Mouse (Mus musculus): ENCODE data around the gene Ncaph2.

Gene Ncaph2

DNA sequence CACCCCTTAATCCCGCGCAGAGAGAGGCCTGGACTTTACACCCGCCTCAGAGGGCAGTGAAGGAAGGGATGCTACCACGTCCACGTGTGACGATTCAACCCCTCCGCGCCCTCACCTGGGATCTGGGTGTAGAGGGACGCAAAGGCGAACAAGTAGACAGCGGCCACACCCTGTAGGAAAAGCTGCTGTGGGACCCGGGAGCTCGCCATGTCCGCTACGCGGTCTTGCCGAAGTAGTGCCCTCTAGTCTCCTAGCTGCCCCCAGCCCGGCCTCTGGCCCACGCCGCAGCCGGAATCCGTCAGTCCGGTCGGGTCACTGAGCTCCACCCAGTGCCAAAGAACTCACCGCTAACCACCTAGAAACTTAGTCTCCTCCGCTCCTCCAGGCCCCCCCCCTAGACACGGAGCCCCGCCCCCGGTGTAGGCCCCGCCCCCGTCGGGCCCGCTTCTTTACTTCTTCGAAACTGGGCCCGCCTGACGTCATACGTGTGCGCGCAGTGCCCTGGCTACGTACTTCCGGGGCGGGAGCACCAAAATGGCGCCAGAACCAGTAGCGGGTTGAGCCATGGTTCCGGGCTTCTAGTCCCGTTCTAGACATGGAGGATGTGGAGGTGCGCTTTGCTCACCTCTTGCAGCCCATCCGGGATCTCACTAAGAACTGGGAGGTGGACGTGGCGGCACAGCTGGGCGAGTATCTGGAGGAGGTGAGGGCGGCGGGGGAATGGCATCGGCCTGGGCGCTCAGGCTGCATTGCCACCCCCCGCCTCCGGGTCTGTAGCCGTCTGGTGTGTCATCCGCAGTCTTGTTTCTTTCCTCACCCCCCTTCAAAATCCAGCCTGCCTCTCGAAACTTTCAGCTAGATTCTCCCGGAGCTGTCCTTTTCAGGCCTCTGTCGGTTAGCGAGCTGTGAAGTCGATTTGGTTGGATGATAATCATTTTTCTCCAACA, at the start of gene Ncaph2, which contains the start of gene Lmf2:
TSS of gene Ncaph2 (plus strand) at position 479 of the 947 bp plus-strand sequence.
TSS of gene Lmf2 (minus strand) at position 419 of the 947 bp plus-strand sequence.
- TF ChIP-seq GATA4 (IDR thresholded peaks at IDR 0.05; ENCODE audit: insufficient replicate concordance, low read length) = no peak

DNA sequence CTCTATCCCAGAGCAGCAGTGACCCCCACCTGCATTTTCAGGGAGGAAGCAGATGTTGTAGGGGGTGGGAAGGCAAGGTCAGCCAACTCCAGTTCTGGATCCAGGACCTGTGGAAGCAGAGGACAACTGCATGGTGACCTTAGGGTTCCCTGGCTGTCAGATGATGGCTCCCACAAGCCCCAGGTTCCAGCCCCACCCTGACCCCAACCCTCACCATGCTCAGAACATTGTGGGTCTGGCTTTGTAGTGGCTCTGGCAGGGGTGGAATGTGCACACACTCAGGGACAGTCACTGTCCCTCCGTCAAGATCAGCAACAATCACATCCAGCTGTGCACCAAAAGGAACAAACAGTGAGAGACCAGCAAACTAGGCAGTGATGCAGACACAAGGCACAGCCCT, 49.6 kb upstream of the Ncaph2 start:
- TF ChIP-seq GATA4 (IDR thresholded peaks at IDR 0.05; ENCODE audit: insufficient replicate concordance, low read length) = no peak

DNA sequence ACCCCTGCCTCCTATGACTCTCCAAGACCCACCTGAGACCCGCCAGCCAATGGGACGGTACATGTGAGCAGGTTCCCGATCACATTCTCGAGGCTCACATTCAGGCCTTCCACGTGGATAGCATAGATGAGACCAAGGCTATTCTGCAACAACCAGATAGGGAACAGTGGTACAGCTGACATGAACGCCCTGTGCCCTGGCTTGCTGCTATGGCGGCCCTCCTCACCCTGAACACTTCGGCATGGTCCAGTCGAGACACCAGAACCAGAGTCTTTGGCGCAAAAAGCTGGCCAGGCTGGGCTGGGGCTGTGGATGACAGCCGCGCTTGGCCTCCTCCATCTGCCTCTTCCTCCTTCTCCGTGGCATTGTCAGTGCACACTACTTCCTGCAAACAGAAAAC, 48.1 kb upstream of the Ncaph2 start:
- TF ChIP-seq GATA4 (IDR thresholded peaks at IDR 0.05; ENCODE audit: insufficient replicate concordance, low read length) = no peak

DNA sequence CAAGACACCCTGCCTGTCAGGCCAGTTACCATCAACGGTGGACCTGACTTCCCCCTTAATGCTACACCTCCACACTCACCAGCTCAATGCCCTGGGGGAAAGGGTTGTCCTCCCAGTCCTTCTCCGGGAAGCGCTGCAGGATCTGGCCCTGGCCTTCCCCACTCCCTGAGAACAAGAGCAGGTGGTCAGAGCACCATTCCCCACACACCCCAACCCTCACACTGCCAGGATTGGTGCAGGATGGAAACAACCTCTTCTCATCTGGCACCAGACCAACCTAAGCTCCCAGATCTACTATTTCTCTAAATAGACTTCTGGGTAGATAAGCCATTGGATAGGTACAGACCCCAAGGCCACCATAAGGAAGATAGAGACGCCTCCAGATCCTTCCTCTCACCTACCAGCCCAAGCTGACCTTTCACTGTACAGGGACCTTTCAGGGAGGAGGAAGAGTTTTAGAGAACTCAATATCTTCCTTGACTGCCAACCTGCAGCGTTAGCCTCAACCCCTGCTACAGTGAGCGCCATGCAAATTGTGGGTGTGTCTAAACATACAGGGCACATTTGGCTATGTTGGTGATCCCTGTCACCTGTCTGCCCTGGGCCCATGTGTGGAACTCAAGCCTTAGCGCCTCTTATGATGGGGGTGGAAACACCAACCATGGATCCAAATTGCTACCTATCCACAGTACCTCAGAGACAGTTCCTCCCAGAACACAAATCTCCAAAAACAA, 46.9 kb upstream of the Ncaph2 start:
- no peak for TF ChIP-seq GATA4 (IDR thresholded peaks at IDR 0.05; ENCODE audit: insufficient replicate concordance, low read length)

DNA sequence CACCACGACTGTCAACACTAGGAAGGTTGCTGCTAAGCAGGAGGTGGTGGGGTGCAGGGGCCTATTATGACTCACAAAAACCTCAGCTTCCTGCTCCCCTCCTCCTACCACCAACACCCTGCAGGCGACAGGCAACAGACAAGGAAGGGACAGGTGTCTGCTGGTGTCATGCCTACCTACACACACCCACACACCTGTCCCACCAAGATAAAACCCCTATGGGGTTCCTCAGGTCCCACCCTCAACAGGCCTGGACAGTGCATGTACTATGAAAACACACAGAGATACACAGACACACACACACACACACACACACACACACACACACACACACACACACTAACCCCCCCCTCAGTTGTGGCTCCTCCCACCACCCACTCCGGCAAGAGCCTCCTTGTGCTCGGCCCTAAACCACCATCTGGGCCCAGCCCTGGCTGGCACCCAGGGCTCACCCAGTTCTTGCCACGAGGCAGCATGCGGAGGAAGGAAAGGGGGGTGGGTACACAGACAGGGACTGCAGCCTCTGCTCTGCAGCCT, 45.5 kb upstream of the Ncaph2 start:
- TF ChIP-seq GATA4 (IDR thresholded peaks at IDR 0.05; ENCODE audit: insufficient replicate concordance, low read length) = no peak

DNA sequence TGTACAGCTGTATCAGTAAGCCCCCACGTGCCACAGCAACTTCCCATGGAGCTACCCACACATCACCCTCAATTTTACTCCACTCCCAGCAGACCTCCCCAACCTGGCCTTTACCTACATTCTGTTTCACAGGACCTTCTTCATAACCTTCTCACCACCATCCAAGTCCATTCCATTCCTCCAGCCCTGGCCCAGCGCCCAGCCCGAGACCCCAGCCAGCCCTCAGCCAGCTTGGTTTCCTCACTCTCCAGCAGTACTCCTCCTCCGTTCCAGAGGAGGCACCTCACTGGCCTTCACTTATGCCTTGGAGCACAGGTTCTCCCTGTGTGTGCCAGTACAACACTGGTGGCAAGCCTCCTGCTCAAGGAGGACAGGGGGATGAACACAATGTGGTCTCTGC, 42.2 kb upstream of the Ncaph2 start:
- no peak for TF ChIP-seq GATA4 (IDR thresholded peaks at IDR 0.05; ENCODE audit: insufficient replicate concordance, low read length)

DNA sequence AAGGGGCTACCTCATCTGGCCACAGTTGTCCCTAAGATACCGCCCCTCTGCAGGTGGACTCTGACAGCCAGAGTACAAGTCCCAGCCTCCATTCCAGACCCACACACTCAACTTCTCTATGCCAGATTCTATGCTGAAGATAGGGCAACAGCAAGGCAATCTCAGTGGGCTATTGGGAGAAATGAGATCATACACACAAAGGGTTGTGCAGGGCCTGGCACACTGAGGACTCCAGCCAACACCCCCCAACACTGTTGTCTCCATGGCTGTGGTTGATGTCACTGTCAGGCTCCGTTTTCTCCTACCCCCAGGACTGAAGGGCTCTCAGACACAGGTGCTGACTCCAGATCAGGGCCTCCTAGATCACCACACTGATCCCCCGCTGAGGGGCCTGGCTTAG, 41.4 kb upstream of the Ncaph2 start:
- TF ChIP-seq GATA4 (IDR thresholded peaks at IDR 0.05; ENCODE audit: insufficient replicate concordance, low read length) = no peak

DNA sequence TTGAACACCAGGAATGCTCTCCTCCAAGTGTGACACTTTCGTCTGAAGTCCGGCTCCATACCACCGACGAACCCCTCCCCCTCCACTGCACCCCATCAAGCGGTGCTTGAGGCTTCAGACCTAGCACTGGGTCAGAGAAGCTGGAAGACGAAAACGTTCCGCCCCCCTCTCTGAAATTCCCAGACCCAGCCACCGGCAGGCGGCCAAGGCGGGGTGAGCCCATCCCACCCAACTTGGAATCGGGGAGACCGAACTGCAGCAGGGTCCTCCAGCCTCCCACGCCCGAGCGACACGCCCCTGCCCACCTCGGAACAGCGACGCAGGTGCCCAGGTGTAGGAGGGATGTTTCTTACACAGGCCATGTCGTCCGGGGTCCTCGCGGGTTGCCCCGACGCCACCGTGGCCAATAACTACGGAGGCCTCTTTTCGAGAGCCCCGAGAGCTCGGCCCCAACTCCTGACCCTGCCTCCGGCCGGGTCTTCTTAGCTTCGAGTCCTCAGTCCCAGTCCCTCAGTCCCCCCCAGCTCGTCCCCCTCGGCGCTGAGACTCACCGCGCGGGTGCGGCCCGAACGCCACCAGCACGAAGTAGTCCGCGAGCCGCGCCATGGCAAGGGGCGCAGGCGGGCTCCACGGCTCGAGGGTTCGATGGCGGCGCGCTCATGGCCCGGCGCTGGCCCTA, 40.9 kb upstream of the Ncaph2 start:
- TF ChIP-seq GATA4 (IDR thresholded peaks at IDR 0.05; ENCODE audit: insufficient replicate concordance, low read length) = no peak

DNA sequence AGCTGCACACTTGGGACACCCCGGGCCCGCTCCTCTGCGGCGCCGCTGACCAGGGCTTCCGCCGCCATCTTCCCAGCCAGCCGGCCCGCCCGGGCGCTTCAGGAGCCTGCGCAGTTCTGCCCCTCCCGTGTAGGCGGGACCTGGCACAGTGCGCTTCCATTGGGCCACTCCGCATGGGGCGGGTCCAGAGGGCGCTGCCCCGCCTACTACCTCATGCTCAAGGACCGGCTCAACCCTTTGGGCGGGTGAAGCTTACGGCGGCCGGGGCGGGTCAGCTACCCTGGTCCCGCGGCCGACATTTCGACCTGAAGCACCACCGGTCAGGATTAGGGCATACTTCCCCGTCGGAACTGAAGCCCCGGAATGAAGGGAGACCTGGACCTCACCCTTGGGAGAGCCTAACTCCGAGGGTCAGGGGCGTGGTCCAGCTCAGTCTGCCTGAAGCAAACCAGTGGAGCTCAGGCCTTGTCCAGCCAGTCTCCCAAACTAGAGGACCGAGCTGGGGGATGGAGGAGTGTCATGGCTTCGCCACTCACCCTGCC, 40.3 kb upstream of the Ncaph2 start, which contains the start of gene Sbf1:
TSS of gene Sbf1 (minus strand) at position 122 of the 542 bp plus-strand sequence.
- TF ChIP-seq GATA4 (IDR thresholded peaks at IDR 0.05; ENCODE audit: insufficient replicate concordance, low read length) = no peak; the same call in 1 of the 2 replicates

DNA sequence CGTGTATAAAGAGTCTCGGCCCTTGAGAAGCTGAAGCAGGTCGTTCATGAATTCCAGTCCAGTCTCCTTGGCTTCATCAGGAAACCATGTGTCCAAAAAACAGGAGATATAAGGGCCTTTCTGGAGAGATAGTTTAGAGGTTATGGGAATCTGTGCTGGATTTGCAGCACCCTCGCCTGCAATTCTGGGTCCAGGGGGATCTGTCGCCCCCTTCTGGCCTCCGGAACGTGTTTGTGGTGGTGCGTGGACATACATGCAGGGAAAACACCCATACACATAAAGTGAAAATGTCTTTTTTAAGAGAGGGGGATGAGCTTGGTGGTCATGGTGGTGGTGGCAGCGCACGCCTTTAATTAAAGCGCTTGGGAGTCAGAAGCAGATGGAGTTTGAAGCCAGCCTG, 39.4 kb upstream of the Ncaph2 start:
- no peak for TF ChIP-seq GATA4 (IDR thresholded peaks at IDR 0.05; ENCODE audit: insufficient replicate concordance, low read length)

DNA sequence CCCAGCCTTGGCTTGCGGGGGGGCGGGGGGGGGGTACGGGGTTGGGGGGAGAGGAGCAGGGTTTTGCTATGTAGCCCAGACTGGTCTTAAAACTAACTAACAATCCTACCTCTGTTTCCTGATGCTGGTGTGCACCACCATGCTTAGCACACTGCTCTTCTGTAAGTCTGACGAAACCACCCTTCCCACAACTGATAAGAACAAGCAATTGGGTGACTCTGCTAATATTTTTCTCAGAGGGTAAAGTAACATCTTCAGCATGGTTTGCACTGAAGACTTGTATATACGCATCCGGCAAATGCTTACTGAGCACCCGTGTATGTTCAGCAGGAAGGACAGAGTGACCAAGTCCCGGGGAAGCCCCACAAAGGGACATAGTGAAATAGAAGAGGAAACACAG, 34.3 kb upstream of the Ncaph2 start:
- no peak for TF ChIP-seq GATA4 (IDR thresholded peaks at IDR 0.05; ENCODE audit: insufficient replicate concordance, low read length)

DNA sequence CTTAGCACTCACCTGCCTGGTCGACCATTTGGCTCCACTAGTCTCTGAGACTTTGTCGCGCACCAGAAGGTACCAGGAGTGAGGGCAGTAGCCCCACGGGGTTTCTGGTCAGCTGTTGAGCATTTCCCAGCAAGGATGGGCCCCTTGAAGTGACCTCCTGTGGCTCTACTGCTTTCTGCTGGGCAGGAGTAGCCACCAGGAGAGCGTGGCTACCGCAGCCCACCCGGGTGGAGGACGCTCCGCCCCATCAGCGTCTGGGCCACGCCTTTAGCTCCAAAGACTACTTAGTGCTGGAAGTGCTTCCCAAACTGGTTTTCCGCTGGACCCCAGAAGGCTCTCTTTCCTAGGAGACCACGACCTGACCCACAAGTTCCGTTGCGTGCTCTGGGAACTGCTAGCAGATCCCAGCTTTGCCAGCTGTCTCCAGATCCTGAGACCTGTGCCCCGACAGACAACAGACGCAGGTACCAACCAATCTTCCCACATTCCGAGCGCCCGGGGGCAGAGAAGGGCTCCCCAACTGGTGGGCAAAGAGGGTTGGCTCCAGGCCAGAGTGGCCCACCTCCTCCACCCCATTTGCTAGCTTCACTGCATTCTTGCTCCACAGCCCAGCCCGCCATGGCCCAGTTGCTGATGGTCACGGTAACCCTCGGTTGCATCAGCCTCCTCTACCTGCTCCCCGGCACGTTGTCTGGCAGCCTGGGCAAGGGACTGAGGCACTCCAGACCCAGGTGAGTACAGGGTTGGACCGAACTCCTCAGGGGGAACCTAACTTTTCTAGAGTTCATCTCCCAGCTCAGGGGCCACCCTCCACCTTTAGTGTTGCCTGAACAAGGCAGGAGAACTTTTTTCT, 32.6 kb upstream of the Ncaph2 start, which contains the start of gene Adm2:
TSS of gene Adm2 (plus strand) at position 51 of the 853 bp plus-strand sequence.
- TF ChIP-seq GATA4 (IDR thresholded peaks at IDR 0.05; ENCODE audit: insufficient replicate concordance, low read length) = no peak

DNA sequence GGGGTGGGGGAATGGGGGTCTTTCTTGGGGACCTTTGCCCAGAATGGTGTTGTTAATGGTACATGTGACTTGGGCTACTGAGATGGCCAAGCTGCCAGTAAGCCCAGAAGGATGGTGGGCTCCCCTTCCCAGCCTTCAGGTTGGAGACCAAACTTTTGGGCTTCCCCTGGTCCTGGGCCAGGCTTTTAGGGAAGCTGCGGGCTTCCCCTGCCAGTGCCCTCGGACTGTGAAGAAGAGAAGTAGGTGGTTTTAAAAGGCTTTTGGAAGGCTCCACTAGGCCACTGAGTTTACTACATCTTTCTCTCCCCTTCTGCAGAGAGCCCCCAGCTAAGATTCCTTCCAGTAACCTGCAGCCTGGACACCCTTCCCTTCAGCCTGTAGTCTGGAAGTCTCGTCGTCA, 31.9 kb upstream of the Ncaph2 start:
- TF ChIP-seq GATA4 (IDR thresholded peaks at IDR 0.05; ENCODE audit: insufficient replicate concordance, low read length) = no peak

DNA sequence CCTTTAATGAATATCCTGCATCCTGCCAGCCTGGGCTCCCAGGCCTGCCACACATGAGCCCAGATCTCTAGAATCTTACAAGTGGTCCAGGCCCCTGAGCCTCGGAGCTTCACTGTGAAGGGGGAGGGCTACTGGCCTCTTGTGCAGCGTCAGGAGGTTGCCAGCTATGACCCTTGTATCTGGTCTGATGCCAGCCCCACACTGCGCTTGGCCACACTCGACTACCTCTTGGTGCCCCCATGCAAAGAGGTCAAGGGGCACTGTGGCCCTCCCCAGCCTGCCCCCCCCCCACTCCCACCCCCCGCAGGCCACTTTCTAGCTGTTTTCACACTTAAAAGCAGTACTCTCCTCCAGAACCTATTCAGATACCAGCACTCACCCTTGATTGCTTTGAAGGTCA, 29.1 kb upstream of the Ncaph2 start:
- no peak for TF ChIP-seq GATA4 (IDR thresholded peaks at IDR 0.05; ENCODE audit: insufficient replicate concordance, low read length)

All from liver, adult (tissue).